Mouse (Mus musculus): ENCODE measurements around the gene Fam53b.
A peak's percentile ranks its signal among the peaks of the same experiment; 100 is the strongest.
"Not testable (repeated sequence)": the region's sequence is repeated elsewhere in the genome, so short reads cannot be mapped to it uniquely, and the experiment has no call there.

Gene Fam53b

GRCm38 (mm10) chr7:132681831-132682230, 131.9 kb downstream of the Fam53b start:
- DNase-seq (ENCODE audit: low spot score in 2 of 2), result no peak

- DNase-seq (ENCODE audit: low spot score in 2 of 2), result no peak
These were observed 132.4 kb downstream of the Fam53b start for GRCm38 (mm10) chr7:132681296-132681695.

GRCm38 (mm10) chr7:132679549-132679948, 134.1 kb downstream of the Fam53b start:
- DNase-seq (ENCODE audit: low spot score in 2 of 2), result no peak

- DNase-seq (ENCODE audit: low spot score in 2 of 2), result no peak
These were observed 134.6 kb downstream of the Fam53b start for GRCm38 (mm10) chr7:132679117-132679516.

GRCm38 (mm10) chr7:132675922-132676321, 137.8 kb downstream of the Fam53b start:
- no peak for DNase-seq (ENCODE audit: low spot score in 2 of 2)

- DNase-seq (ENCODE audit: low spot score in 2 of 2), result no peak
These were observed 139.5 kb downstream of the Fam53b start for GRCm38 (mm10) chr7:132673931-132674755.

DNA sequence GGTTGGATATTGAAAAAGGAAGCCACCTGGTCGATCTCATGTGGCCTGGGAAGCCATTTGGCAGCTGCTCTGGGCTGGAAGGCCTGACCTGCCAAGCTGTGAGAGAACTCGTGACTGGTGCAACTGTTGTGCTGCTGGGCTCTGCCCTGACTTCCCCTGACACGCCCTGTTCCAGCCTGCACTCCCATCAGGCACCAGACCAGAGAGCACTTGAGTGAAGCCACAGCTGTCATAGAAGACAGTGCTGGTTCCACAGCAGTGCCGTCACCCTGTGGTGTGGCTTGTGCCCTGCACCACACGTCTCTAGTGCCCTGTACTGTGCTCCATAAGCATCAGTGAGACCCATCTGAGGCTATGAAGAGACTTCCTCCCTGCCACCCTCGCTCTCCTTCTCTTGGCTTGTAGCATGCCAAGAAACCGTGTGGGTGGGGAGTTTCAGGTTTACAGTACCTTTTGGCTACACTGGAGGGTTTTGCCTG, 141.2 kb downstream of the Fam53b start:
- DNase-seq (ENCODE audit: low spot score in 2 of 2), result peak in 1 of 2 experiments; percentile 70

GRCm38 (mm10) chr7:132670863-132671165, 142.9 kb downstream of the Fam53b start:
- DNase-seq (ENCODE audit: low spot score in 2 of 2), result no peak

DNA sequence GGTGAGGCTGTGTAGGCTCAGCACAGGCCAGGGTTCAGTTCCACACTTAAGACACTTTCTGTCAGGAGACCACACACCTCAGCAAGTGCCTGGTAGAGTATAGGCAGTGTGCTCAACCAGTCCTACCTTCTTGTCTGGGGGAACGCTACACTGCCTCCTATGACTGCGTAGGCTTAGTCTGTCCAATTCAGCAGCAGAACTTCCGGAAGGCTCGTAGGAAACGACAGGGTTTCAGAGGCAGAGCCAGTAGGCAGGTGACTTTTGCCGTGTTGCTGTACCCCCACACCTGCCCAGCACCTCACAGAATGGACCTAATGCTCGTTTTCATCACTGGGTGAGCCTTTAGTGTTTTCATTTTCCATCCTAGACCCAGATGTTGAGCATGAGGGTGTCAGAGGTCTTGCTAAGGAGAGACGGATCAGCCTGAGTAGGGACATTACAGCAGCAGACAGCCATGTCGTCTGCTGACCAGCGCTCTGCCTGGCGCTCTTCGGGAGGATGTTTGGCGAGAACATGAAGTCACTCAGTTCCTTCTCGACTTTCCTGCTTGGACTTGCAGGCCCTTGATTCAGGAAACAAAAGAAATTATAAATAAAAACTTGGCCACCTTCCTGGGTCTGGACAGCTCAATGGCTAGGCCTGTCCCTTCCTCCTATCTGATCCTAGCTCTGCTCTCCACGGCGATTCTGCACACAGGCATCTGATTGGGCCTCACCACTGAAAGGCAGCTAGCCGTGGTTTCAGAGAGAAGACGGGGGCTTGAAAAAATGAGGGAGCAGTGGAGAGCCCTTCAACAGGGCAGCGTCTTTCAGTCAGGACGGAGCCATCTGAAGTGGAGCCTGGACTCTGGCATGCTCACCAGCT, 143.5 kb downstream of the Fam53b start:
- DNase-seq (ENCODE audit: low spot score in 2 of 2), result no peak

GRCm38 (mm10) chr7:132668604-132669003, 145.1 kb downstream of the Fam53b start:
- no peak for DNase-seq (ENCODE audit: low spot score in 2 of 2)

DNA sequence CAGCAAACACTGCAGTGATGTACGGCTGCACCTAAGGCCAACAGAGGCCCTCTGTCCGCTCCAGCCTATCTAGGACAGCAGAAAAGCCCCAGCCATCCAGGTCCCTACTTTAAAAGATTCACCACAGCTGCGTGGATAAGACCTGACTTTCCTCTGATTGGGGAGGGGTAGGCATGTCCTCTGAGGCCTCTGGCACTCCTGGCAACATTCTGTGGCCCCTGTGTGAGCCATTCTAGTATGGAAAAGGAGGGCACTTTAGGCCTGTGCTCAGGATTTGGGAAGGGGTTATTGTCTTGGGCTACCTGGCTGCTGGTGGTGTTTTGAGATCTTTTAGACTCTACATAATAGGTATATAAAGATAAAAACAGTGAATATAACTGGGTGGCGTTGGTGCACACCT, 147.2 kb downstream of the Fam53b start:
- no peak for DNase-seq (ENCODE audit: low spot score in 2 of 2)

GRCm38 (mm10) chr7:132665664-132666382, 147.9 kb downstream of the Fam53b start:
- DNase-seq (ENCODE audit: low spot score in 2 of 2), result no peak

DNA sequence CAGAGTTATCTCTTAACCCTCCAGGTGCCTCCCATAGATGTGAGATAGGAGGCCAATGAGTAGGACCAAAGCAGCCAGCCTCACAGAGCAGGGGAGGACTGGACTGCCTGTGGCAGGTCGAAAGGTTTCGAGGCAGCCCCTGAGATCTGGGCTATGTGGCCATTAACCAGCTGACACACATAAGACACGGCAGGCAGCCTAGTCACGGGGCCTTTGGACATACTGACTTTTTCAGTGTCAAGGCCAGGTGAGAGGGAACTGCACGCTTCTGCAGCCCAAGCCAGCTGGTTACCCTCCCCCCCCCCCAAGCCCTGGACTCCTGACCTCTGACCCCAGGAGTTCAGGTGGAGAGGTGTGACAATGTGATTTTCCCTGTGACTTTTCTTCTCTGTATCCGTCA, 148.9 kb downstream of the Fam53b start:
- DNase-seq (ENCODE audit: low spot score in 2 of 2), result no peak

GRCm38 (mm10) chr7:132662831-132663230, 150.9 kb downstream of the Fam53b start:
- not testable (repeated sequence) for DNase-seq (ENCODE audit: low spot score in 2 of 2)
